In the genomic region with DNA sequence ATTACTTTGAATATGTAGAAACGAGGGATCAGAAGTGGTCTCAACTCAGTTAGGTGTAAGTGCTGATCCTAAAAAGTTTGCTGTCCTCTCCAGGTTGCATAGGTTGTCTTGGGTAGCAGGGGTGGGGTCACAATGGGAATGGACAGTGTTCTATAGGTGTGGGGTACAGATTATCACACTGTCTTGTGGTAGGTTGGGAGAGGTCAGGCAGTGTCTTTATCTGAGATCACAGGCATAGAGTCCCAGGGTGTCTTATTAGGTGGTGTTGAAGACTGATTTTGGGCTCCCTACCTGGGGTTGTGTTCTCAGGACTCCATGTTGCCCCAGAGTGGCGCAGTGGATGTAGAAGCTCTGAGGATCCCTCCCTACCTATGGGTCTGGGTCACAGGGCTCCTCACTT, we compare ENCODE assay signal across 26 mouse cellular contexts.
"Had no signal": no experiment of that assay in that cellular context is flagged by ENCODE, and none has a peak within 500 bp of the region (broad histone marks: within the 10 kb centered on the region; RNA-seq: fewer than 3 reads in every experiment).

No protein-coding gene starts in this region.

- H3K27me3 ChIP-seq: forebrain, embryonic 15.5 days; heart, embryonic 13.5 days; heart, embryonic 15.5 days; hindbrain, embryonic 12.5 days; kidney, embryonic 15.5 days; limb, embryonic 13.5 days; limb, embryonic 15.5 days had no signal

- H3K4me3 ChIP-seq: forebrain, embryonic 15.5 days; heart, embryonic 13.5 days; heart, embryonic 15.5 days; hindbrain, embryonic 12.5 days; kidney, embryonic 15.5 days; limb, embryonic 13.5 days; limb, embryonic 15.5 days had no signal

- ATAC-seq: forebrain, postnatal 0 days; hindbrain, embryonic 16.5 days; intestine, embryonic 16.5 days had no signal

- H3K9ac ChIP-seq: forebrain, embryonic 15.5 days; forebrain, postnatal 0 days; heart, embryonic 13.5 days; heart, embryonic 15.5 days; hindbrain, embryonic 12.5 days; hindbrain, embryonic 14.5 days; kidney, embryonic 15.5 days; limb, embryonic 13.5 days; limb, embryonic 15.5 days had no signal

- H3K4me1 ChIP-seq: forebrain, embryonic 15.5 days; heart, embryonic 13.5 days; heart, embryonic 15.5 days; hindbrain, embryonic 12.5 days; kidney, embryonic 15.5 days; limb, embryonic 13.5 days; limb, embryonic 15.5 days had no signal

- H3K27ac ChIP-seq: forebrain, embryonic 15.5 days; heart, embryonic 13.5 days; heart, embryonic 15.5 days; hindbrain, embryonic 12.5 days; hindbrain, embryonic 14.5 days; kidney, embryonic 15.5 days; kidney, postnatal 0 days; limb, embryonic 13.5 days; limb, embryonic 15.5 days had no signal

- H3K9me3 ChIP-seq: forebrain, embryonic 15.5 days; heart, embryonic 13.5 days; heart, embryonic 15.5 days; hindbrain, embryonic 12.5 days; kidney, embryonic 15.5 days; limb, embryonic 13.5 days; limb, embryonic 15.5 days had no signal

- DNase-seq: forebrain, postnatal 0 days; gastrocnemius, postnatal 14 days; gastrocnemius, postnatal 36 days; heart, adult 11 months; heart, postnatal 14 days; heart, postnatal 36 days; kidney, adult 11 months; kidney, adult 2 months; kidney, adult 9 months; kidney, postnatal 14 days; kidney, postnatal 36 days; layer of hippocampus, adult 9-11 months; layer of hippocampus, postnatal 36 days; left cerebral cortex, postnatal 4 days had no signal

- H3K4me2 ChIP-seq: forebrain, embryonic 15.5 days; heart, embryonic 11.5 days; heart, embryonic 13.5 days; heart, embryonic 15.5 days; hindbrain, embryonic 12.5 days; hindbrain, embryonic 14.5 days; kidney, embryonic 15.5 days; limb, embryonic 13.5 days; limb, embryonic 15.5 days had no signal
